Mouse (Mus musculus) intestine, postnatal 0 days (tissue): ENCODE measurements around the gene Polr3c. TPM values are rescaled to one million over a fixed set of nuclear protein-coding genes. Genes with fewer than 3 reads are reported as not detected.
"Not testable (repeated sequence)": the region's sequence is repeated elsewhere in the genome, so short reads cannot be mapped to it uniquely, and the experiment has no call there.

ENCODE experiments used
- ATAC-seq: fragments of 200-750 bp; cut with Nextera tagmentation; 2 replicates; pipeline ENCODE4 v1.8.0; 2017; ENCODE audit warnings: mild to moderate bottlenecking, moderate TSS enrichment, moderate library complexity
- H3K27ac ChIP-seq: fragments of 300-500 bp; sonication (generic); 2 replicates; pipeline ENCODE4 v1.5.1; 2014; ENCODE audit warnings: mild to moderate bottlenecking, low read depth, low read length, moderate library complexity
- H3K27me3 ChIP-seq: fragments of 300-500 bp; sonication (generic); replicated peaks from 2 replicates; pipeline ENCODE4 v1.6.1; 2014; ENCODE audit warnings: low read length, mixed read lengths; ENCODE audit not compliant: control insufficient read depth, insufficient read depth
- H3K36me3 ChIP-seq: fragments of 300-500 bp; sonication (generic); 2 replicates; pipeline ENCODE4 v1.6.1; 2014; ENCODE audit warnings: mild to moderate bottlenecking, moderate library complexity; ENCODE audit not compliant: control insufficient read depth, insufficient read depth
- H3K4me1 ChIP-seq: fragments of 300-500 bp; sonication (generic); replicated peaks from 2 replicates; pipeline ENCODE4 v1.6.1; 2014; ENCODE audit warnings: antibody characterized with exemption, low read length, mixed read lengths; ENCODE audit not compliant: control insufficient read depth, insufficient read depth
- H3K4me2 ChIP-seq: fragments of 300-500 bp; sonication (generic); replicated peaks from 2 replicates; pipeline ENCODE4 v1.6.1; 2014; ENCODE audit warnings: low read depth, mild to moderate bottlenecking, moderate library complexity
- H3K4me3 ChIP-seq: fragments of 300-500 bp; sonication (generic); 2 replicates; pipeline ENCODE4 v1.5.1; 2014; ENCODE audit warnings: low read depth, low read length
- H3K9ac ChIP-seq: fragments of 300-500 bp; sonication (generic); 2 replicates; pipeline ENCODE4 v1.6.1; 2014; ENCODE audit warnings: mild to moderate bottlenecking, low read depth, low read length
- H3K9me3 ChIP-seq: fragments of 300-500 bp; sonication (generic); 2 replicates; pipeline ENCODE4 v1.6.1; 2016; ENCODE audit warnings: mixed run types; ENCODE audit not compliant: control insufficient read depth
- CTCF ChIP-seq: sonication (generic); IDR thresholded peaks from 2 replicates; pipeline ENCODE4 v1.5.1; 2016; ENCODE audit warnings: low read depth, mild to moderate bottlenecking, control low read depth, antibody characterized with exemption, moderate library complexity
- WGBS: fragments of 180-500 bp; shearing (Covaris S2); extraction: QIAGEN DNeasy Blood & Tissue Kit; methylation state at CpG from one replicate; pipeline ENCODE4 v1.1.7; 2014; 5-methylcytosine and 5-hydroxymethylcytosine counted together
- polyA plus RNA-seq: library from polyadenylated mRNA; unstranded; fragments of >200 nt; fragmentation: Nextera tagmentation; extraction: Ambion mirVana; gene quantifications from 2 replicates; pipeline ENCODE4 v1.2.1, GENCODE M21; 2015

The Polr3c gene
- polyA plus RNA-seq, 1 experiment from 2014 or later: 19.7 TPM

- Histone ChIP-seq H3K27ac (no peak overlapping the region), H3K36me3 (no peaks in the 10 kb centered on the region), H3K9me3 (no peaks in the 10 kb centered on the region), H3K4me2 (no peak overlapping the region), H3K4me3 (no peak overlapping the region), H3K27me3 (no peaks in the 10 kb centered on the region), H3K4me1 (no peaks in the 10 kb centered on the region), H3K9ac (no peak overlapping the region)
- ATAC-seq: peak; percentile 22; the same call in 1 of the 2 replicates
- WGBS: 59% methylated on average over 1 of the region's 1 CpGs
- no peak for TF ChIP-seq CTCF
These were observed 28.5 kb upstream of the Polr3c start for GRCm38 (mm10) chr3:96755935-96756334.

GRCm38 (mm10) chr3:96746829-96747228, 19.4 kb upstream of the Polr3c start:
- Histone ChIP-seq H3K36me3 (no peaks in the 10 kb centered on the region), H3K9ac (no peak overlapping the region), H3K9me3 (no peaks in the 10 kb centered on the region), H3K27me3 (no peaks in the 10 kb centered on the region), H3K4me3 (no peak overlapping the region), H3K4me1 (no peaks in the 10 kb centered on the region), H3K27ac (no peak overlapping the region), H3K4me2 (no peak overlapping the region)
- no peak for ATAC-seq
- WGBS: 30% methylated on average over 1 of the region's 1 CpGs
- no peak for TF ChIP-seq CTCF

- 95% methylated on average over 3 of the region's 3 CpGs for WGBS
- no peak for ATAC-seq
- Histone ChIP-seq H3K9me3 (no peaks in the 10 kb centered on the region), H3K4me1 (no peaks in the 10 kb centered on the region), H3K27ac (no peak overlapping the region), H3K4me2 (no peak overlapping the region), H3K4me3 (no peak overlapping the region), H3K9ac (no peak overlapping the region), H3K27me3 (no peaks in the 10 kb centered on the region), H3K36me3 (no peaks in the 10 kb centered on the region)
- no peak for TF ChIP-seq CTCF
These were observed 16.9 kb upstream of the Polr3c start for GRCm38 (mm10) chr3:96744348-96744747.

- peak; percentile 18; the same call in 1 of the 2 replicates for TF ChIP-seq CTCF
- not testable (repeated sequence) for H3K9me3 ChIP-seq, H3K27ac ChIP-seq, H3K36me3 ChIP-seq, ATAC-seq, H3K9ac ChIP-seq, H3K4me2 ChIP-seq, H3K27me3 ChIP-seq, H3K4me1 ChIP-seq, H3K4me3 ChIP-seq
These were observed 12.9 kb upstream of the Polr3c start for GRCm38 (mm10) chr3:96740279-96740678.

GRCm38 (mm10) chr3:96737995-96738394, 10.6 kb upstream of the Polr3c start:
- Histone ChIP-seq H3K27me3 (no peaks in the 10 kb centered on the region), H3K36me3 (no peaks in the 10 kb centered on the region), H3K4me3 (no peak overlapping the region), H3K27ac (no peak overlapping the region), H3K4me2 (no peak overlapping the region), H3K9ac (no peak overlapping the region), H3K4me1 (0 out of 2 replicates have a peak, but pooled peaks cover 3% of the 10 kb centered on the region), H3K9me3 (no peaks in the 10 kb centered on the region)
- no peak for ATAC-seq
- TF ChIP-seq CTCF: peak; percentile 59
- 95% methylated on average over 1 of the region's 1 CpGs for WGBS

GRCm38 (mm10) chr3:96737013-96737740, 9.7 kb upstream of the Polr3c start:
- no peaks in the 10 kb centered on the region for H3K36me3 ChIP-seq
- H3K27me3 ChIP-seq: no peaks in the 10 kb centered on the region
- no peak for ATAC-seq
- TF ChIP-seq CTCF: no peak
- no peak overlapping the region for H3K27ac ChIP-seq
- H3K9ac ChIP-seq: no peak overlapping the region
- no peak overlapping the region for H3K4me2 ChIP-seq
- 41% methylated on average over 1 of the region's 1 CpGs for WGBS
- no peaks in the 10 kb centered on the region for H3K9me3 ChIP-seq
- H3K4me3 ChIP-seq: no peak overlapping the region
- 0 out of 2 replicates have a peak, but pooled peaks cover 3% of the 10 kb centered on the region for H3K4me1 ChIP-seq
